Mouse (Mus musculus) forebrain, embryonic 15.5 days (tissue): Measurements from ENCODE around the gene Tmbim6. TPM values are rescaled to one million over a fixed set of nuclear protein-coding genes. Genes with fewer than 3 reads are reported as not detected.
A peak's percentile ranks its signal among the peaks of the same experiment; 100 is the strongest.

Source experiments
- ATAC-seq: fragments of 200-750 bp; cut with Nextera tagmentation; replicated peaks from 2 replicates; pipeline ENCODE4 v1.8.0; 2017; ENCODE audit warnings: mild to moderate bottlenecking, moderate TSS enrichment, moderate library complexity
- H3K27ac ChIP-seq: fragments of 300-500 bp; sonication (generic); replicated peaks from 2 replicates; pipeline ENCODE4 v1.5.1; 2015; ENCODE audit warnings: mild to moderate bottlenecking, inconsistent platforms
- H3K27me3 ChIP-seq: fragments of 300-500 bp; sonication (generic); 2 replicates; pipeline ENCODE4 v1.6.1; 2015; ENCODE audit warnings: inconsistent platforms
- H3K36me3 ChIP-seq: fragments of 300-500 bp; sonication (generic); 2 replicates; pipeline ENCODE4 v1.6.1; 2015; ENCODE audit warnings: mild to moderate bottlenecking, inconsistent platforms
- H3K4me1 ChIP-seq: fragments of 300-500 bp; sonication (generic); 2 replicates; pipeline ENCODE4 v1.6.1; 2015; ENCODE audit warnings: inconsistent platforms
- H3K4me2 ChIP-seq: fragments of 300-500 bp; sonication (generic); replicated peaks from 2 replicates; pipeline ENCODE4 v1.6.1; 2015; ENCODE audit warnings: mild to moderate bottlenecking, inconsistent platforms
- H3K4me3 ChIP-seq: fragments of 300-500 bp; sonication (generic); 2 replicates; pipeline ENCODE4 v1.5.1; 2015; ENCODE audit warnings: mild to moderate bottlenecking, inconsistent platforms
- H3K9ac ChIP-seq: fragments of 300-500 bp; sonication (generic); replicated peaks from 2 replicates; pipeline ENCODE4 v1.6.1; 2015; ENCODE audit warnings: mild to moderate bottlenecking, inconsistent platforms
- H3K9me3 ChIP-seq: fragments of 300-500 bp; sonication (generic); 2 replicates; pipeline ENCODE4 v1.6.1; 2016; ENCODE audit warnings: inconsistent platforms
- WGBS: fragments of 180-500 bp; shearing (Covaris S2); methylation state at CpG from one replicate; pipeline ENCODE4 v1.1.7; 2015; ENCODE audit warnings: mixed read lengths; 5-methylcytosine and 5-hydroxymethylcytosine counted together
- polyA plus RNA-seq: library from polyadenylated mRNA; unstranded; fragments of >200 nt; fragmentation: Nextera tagmentation; extraction: Ambion mirVana; gene quantifications from 2 replicates; pipeline ENCODE4 v1.2.1, GENCODE M21; 2015

The Tmbim6 gene
- polyA plus RNA-seq, 1 experiment from 2014 or later = 263 TPM

DNA sequence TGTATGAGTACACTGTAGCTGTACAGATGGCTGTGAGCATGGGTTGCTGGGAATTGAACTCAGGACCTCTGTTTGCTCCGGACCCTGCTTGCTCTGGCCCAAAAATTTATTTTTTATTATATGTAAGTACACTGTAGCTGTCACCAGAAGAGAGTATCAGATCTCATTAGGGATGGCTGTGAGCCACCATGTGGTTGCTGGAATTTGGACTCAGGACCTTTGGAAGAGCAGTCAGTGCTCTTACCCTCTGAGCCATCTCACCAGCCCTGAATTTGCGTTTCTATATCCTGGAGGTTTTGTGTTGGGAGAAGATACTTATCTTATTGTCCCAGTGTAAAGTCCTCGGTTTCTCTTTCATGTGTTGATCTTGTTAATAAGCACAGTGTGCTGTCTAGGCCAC is 5.9 kb upstream of the Tmbim6 start:
- Histone ChIP-seq H3K4me3 (no peak overlapping the region), H3K27me3 (no peaks in the 10 kb centered on the region), H3K4me1 (no peaks in the 10 kb centered on the region), H3K36me3 (no peaks in the 10 kb centered on the region), H3K27ac (no peak overlapping the region), H3K4me2 (no peak overlapping the region), H3K9ac (no peak overlapping the region), H3K9me3 (no peaks in the 10 kb centered on the region)
- ATAC-seq = no peak
- WGBS = 79% methylated on average over 3 of the region's 3 CpGs

DNA sequence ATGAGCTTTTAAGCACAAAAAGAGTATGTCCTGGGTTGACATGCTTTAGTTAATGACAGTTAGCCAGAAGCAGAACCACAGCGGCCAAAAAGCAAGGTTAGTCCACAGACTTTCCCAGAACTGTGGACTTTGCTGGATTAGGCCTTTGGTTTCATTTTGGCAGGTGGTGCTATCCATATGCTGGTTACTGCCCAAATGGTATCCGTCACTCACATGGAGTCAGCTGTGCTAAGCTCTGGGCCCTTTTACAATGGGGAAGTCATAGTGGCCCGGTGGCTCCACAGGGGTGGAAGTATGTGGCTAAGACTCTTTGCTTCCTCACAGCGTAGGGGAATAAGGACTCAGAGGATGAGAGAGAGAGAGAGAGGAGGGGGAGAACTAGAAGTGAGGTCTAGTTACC is 4.7 kb upstream of the Tmbim6 start:
- Histone ChIP-seq H3K4me1 (peaks cover 4% of the 10 kb centered on the region; the same call in 1 of the 2 replicates), H3K4me3 (no peak overlapping the region), H3K27ac (no peak overlapping the region), H3K9ac (no peak overlapping the region), H3K4me2 (no peak overlapping the region), H3K36me3 (no peaks in the 10 kb centered on the region), H3K27me3 (no peaks in the 10 kb centered on the region), H3K9me3 (no peaks in the 10 kb centered on the region)
- 73% methylated on average over 4 of the region's 4 CpGs for WGBS
- ATAC-seq = no peak

DNA sequence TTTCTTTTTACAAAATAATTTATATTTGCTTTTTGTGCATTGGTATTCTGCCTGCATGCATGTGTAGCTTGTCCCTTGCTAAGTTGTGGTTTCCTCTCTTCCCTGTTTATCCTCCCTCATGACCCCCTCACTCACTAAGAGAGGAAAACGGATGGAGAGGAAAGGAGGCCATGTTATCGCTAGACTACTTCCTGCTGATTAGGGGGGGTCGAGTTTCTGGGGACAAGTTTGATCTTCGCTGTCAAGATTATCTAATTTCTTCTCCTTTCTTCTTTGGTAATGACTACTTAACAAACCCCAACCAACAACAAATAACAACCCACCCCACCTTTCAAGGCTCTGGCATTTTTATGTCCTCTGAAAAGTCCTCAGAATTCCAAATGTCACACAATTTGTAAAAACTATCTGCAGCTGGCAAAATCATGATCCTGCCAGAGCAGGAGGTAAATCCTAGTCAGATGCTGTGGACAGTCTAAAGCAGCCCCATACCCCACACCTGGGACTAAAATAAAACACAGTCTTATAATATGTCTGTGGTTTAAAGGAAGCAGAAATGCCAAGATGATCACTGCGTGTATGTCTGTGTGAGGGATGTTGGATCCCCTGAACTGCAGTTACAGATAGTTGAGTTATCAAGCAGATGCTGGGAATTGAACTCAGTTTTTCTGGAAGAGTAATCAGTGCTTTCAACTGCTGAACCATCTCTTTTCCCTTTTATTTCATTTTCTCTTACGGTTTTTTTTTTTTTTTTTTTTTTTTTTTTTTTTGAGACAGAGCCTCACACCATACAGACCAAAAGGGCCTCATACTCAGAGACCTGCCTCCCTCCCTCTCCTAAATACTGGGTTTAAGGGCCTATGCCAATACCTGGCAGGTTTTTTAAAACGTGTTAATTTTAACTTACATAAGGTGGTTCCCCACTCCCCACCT is 1.9 kb upstream of the Tmbim6 start:
- WGBS = 68% methylated on average over 7 of the region's 7 CpGs
- Histone ChIP-seq H3K4me1 (peaks cover 26% of the 10 kb centered on the region), H3K9ac (no peak overlapping the region), H3K4me3 (no peak overlapping the region), H3K27me3 (no peaks in the 10 kb centered on the region), H3K27ac (no peak overlapping the region), H3K9me3 (no peaks in the 10 kb centered on the region), H3K4me2 (no peak overlapping the region), H3K36me3 (no peaks in the 10 kb centered on the region)
- ATAC-seq = no peak

DNA sequence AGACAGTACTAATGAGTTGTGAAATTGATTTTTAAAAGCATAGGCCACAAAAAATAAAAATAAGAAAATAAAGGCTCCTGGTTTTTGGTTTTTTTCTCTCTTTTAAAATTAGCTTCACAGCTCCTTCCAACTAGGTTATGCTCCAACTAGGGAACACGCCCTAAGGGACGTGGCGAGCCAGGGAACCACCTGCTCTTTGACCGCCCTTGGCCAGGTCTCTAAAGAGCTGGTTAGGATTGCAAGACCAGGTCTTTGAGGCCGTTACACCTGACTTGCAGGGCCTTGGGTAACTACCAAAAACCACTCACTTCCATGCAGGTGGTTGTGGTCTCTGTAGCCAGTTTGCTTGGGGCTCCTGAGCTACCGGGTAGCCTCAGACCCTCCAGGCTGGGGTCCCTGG is 707 bp upstream of the Tmbim6 start:
- Histone ChIP-seq H3K4me1 (peaks cover 38% of the 10 kb centered on the region), H3K36me3 (no peaks in the 10 kb centered on the region), H3K27me3 (no peaks in the 10 kb centered on the region), H3K9ac (peak overlapping the region; percentile 44), H3K4me2 (peak overlapping the region; percentile 53), H3K9me3 (no peaks in the 10 kb centered on the region), H3K27ac (peak overlapping the region; percentile 50), H3K4me3 (peak overlapping the region; percentile 85)
- WGBS = 78% methylated on average over 6 of the region's 6 CpGs
- ATAC-seq = no peak

DNA sequence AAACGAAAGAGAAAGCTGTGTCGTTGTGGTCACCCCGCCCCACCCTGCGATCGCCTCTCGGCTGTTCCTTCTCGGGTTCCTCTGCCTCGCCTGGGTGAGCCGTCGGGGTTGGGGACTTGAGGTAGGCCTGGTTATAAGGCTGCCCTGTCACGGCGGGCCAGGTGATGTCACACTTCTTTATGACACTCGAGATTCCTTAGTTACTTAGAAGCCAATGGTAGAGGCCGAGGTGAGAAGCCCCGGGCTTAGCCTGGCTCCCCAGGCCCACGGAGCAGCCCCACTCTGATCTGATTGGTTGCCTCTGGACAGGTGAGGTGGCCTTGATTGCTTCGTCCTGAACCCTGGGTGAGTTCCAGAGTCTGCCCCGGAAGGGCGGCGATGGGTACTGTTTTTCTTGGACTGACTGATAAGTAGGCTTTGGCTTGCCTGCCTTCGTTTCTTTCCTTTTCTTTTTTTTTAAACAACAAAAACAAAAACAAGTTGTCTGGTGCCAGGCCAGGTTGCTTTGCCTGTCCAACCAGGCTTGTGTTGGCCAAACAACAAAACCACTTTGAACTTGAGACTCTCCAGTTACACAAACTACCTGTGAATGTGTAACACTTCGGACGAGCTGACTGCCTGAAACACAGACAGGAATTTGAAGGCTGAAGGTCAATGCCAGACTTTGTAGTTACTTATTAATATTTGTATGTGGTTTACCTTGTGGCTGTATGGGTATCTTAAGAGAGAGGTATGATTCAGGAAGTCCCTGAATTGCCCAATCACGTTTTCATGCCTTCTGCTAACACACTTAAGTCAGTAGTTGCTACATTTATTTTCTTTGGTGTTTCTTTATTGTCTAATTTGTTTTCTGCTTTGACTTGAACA is 937 bp downstream of the Tmbim6 start:
- Histone ChIP-seq H3K9me3 (no peaks in the 10 kb centered on the region), H3K27ac (peak overlapping the region; percentile 93), H3K4me2 (peak overlapping the region; percentile 88), H3K27me3 (no peaks in the 10 kb centered on the region), H3K36me3 (no peaks in the 10 kb centered on the region), H3K4me3 (peak overlapping the region; percentile 85), H3K4me1 (peaks cover 40% of the 10 kb centered on the region), H3K9ac (peak overlapping the region; percentile 74)
- peak; percentile 3 for ATAC-seq
- 10% methylated on average over 24 of the region's 24 CpGs for WGBS

DNA sequence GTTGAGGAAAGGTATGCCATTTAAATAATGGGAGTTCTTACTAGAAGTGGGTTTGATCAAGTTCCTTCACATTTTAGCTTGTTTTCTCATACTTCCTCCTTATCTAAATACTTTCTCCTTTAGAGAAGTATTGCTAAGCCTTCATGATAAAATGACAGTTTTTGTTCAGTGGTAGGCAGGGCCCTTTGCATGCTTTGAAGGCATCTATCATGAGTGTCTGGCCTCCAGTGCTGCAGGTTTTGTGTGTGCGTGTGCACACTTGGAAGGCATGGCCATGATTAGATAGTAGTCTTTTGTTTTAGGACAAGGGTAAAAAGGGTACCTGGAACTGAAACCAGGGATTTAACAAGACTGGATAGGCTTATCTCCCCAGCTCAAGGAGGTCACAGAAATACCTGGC is 3.8 kb downstream of the Tmbim6 start:
- ATAC-seq = no peak
- H3K27ac ChIP-seq = no peak overlapping the region
- no peaks in the 10 kb centered on the region for H3K9me3 ChIP-seq
- no peak overlapping the region for H3K9ac ChIP-seq
- no peaks in the 10 kb centered on the region for H3K36me3 ChIP-seq
- no peak overlapping the region for H3K4me3 ChIP-seq
- WGBS = 66% methylated on average over 1 of the region's 1 CpGs
- H3K4me1 ChIP-seq = peaks cover 47% of the 10 kb centered on the region
- H3K27me3 ChIP-seq = no peaks in the 10 kb centered on the region
- no peak overlapping the region for H3K4me2 ChIP-seq

DNA sequence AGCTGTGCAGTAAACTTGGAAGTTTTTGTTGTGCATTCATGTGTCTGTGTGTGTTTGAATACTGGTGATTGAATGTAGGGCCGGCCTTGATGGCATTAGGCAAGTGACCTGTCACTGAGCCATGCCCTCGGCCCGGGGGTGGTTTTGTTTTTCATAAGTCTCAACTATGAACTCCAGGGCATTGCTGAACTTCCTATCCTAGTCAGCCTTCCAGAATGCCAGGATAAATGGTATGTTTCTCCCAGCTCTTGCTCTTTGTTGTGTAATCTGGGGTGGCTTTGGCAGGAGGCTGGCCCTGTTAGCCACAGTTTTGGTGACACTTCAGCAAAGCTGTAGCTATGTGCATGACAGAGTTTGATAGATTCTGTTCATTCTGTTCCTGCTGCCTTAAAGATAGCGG is 4.2 kb downstream of the Tmbim6 start:
- Histone ChIP-seq H3K4me1 (peaks cover 47% of the 10 kb centered on the region), H3K9me3 (no peaks in the 10 kb centered on the region), H3K27me3 (no peaks in the 10 kb centered on the region), H3K4me3 (no peak overlapping the region), H3K27ac (no peak overlapping the region), H3K9ac (no peak overlapping the region), H3K4me2 (no peak overlapping the region), H3K36me3 (peaks cover under 1% of the 10 kb centered on the region; the same call in 1 of the 2 replicates)
- WGBS = 82% methylated on average over 4 of the region's 4 CpGs
- ATAC-seq = no peak

DNA sequence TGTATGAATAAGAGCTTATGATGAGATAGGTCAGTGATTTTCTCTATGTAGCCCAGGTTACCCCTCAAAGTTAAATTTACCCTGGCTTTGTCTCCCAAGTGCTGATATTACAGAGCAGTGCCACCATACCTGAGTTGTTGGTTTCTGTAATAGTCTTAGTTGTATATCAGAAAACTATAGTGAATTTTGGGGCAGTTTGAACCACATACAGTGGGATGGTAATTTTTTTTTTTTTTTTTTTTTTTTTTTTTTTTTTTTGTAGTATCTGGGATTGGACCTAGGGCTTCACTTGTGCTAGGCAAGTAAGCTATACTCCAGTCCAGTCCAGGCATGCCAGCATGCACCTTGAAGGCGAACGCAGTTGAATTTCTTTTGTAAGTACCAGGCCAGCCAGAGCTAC is 4.9 kb downstream of the Tmbim6 start:
- no peak for ATAC-seq

DNA sequence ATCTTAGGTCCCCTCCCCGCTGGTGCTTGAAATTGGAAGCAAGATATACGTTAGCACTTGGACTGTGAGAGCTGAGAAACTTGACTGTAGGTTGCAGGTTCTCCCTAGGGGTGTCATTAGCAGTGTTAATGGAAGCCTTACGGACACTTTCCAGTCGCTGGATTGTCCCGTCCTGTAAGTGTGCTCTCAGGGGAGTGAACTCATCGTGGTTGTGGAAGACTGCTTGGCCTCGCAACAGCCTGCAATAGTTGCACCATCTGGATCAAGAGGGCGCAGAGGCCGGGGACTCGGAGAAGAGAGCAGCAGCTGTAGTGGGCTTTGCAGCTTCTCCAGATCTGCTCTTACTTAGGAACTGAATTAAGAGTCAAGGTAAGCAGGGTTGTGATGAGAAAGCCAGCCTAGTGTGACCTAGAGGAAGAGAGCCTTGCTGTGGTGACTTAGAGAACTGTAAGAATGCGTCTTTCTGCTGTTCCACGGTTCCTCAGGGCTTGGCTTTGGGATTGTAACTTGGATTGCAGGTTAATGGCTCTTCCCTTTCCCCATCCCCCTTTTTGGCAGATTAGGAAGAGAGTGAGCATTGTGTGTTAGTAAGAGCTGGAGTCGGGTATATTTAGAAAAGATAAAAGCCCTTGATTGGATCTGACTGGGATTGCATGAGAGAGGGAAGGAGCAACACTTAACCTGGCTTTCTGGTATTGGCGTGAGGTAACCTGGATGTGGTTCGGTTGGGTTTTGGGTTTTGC is 7.0 kb downstream of the Tmbim6 start:
- Histone ChIP-seq H3K4me2 (no peak overlapping the region), H3K27me3 (no peaks in the 10 kb centered on the region), H3K36me3 (peaks cover 19% of the 10 kb centered on the region), H3K9me3 (no peaks in the 10 kb centered on the region), H3K9ac (no peak overlapping the region), H3K27ac (no peak overlapping the region), H3K4me3 (no peak overlapping the region), H3K4me1 (peaks cover 32% of the 10 kb centered on the region)
- no peak for ATAC-seq
- 83% methylated on average over 15 of the region's 15 CpGs for WGBS

More for the DNA sequence above, 4.9 kb downstream of the Tmbim6 start:
- peaks cover 6% of the 10 kb centered on the region; the same call in 1 of the 2 replicates for H3K36me3 ChIP-seq
- 90% methylated on average over 2 of the region's 2 CpGs for WGBS
- no peak overlapping the region for H3K4me2 ChIP-seq
- H3K27ac ChIP-seq = no peak overlapping the region
- H3K4me1 ChIP-seq = peaks cover 43% of the 10 kb centered on the region
- no peak overlapping the region for H3K9ac ChIP-seq
- H3K27me3 ChIP-seq = no peaks in the 10 kb centered on the region
- H3K4me3 ChIP-seq = no peak overlapping the region
- no peaks in the 10 kb centered on the region for H3K9me3 ChIP-seq

DNA sequence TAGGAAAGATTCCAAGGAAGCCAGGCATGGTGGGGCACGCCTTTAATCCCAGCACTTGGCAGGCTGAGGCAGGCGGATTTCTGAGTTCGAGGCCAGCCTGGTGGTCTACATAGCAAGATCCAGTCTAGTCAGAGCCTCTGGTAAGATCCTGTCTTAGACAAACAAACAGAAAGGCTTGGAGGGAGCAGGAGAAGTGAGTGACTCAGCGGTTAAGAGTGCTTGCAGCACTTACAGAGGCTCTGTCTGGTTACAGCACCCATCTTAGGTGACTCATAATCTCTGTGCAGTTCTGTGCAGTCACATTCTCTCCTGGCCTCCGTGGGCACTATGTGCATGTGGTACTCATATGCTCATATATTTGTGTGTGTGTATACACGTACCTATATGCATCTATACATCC is 7.9 kb downstream of the Tmbim6 start:
- ATAC-seq = no peak
- WGBS = 89% methylated on average over 6 of the region's 6 CpGs

DNA sequence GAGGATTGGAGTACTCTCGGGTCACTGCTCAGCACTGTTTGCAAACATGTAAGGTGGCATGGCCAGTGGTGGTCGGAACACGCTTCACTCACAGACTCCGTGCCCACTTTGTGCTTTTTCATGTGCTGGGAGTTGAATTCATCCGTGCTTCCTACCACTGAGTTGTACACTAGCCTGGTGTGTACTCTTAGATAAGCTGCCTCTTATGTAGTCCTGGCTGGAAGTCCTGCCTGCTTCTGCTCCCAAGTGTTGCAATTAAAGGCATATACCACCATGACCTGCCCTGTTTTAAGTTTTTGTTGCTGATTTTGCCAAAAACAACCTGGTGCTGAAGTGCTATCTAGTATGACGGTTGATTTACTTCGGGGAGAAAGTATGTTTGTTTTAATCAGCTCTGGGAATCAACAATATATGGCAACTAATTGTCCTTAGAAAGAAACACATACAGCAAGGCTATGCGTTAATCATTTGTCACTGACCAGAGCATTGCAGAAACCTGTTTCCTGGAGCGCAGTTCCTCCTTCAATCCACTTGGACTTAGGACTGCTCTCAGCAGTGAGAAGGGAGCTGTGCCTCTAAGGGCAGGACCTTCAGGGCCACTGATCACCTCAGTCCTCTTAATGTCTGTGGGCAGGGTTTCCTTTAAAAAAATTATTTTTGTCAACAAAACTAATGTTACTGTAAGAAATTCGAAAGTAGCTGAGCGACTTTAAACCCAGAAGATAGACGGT is 10.6 kb downstream of the Tmbim6 start:
- Histone ChIP-seq H3K27ac (no peak overlapping the region), H3K36me3 (peaks cover 55% of the 10 kb centered on the region), H3K4me2 (no peak overlapping the region), H3K9me3 (no peaks in the 10 kb centered on the region), H3K9ac (no peak overlapping the region), H3K4me1 (0 out of 2 replicates have a peak, but pooled peaks cover 7% of the 10 kb centered on the region), H3K27me3 (no peaks in the 10 kb centered on the region), H3K4me3 (no peak overlapping the region)
- no peak for ATAC-seq
- 95% methylated on average over 12 of the region's 12 CpGs for WGBS

More for the DNA sequence above, 7.9 kb downstream of the Tmbim6 start:
- Histone ChIP-seq H3K27ac (no peak overlapping the region), H3K9me3 (no peaks in the 10 kb centered on the region), H3K4me3 (no peak overlapping the region), H3K27me3 (no peaks in the 10 kb centered on the region), H3K36me3 (peaks cover 29% of the 10 kb centered on the region), H3K4me2 (no peak overlapping the region), H3K4me1 (peaks cover 23% of the 10 kb centered on the region), H3K9ac (no peak overlapping the region)
